Mouse (Mus musculus) yolk sac, embryonic 10.5 days (tissue): ENCODE measurements around the gene Dnajc11.

Experiments
- DNase-seq: peaks from one replicate; pipeline ENCODE4 v3.0.0-alpha.2; 2017; ENCODE audit warnings: low spot score

Dnajc11 gene

DNA sequence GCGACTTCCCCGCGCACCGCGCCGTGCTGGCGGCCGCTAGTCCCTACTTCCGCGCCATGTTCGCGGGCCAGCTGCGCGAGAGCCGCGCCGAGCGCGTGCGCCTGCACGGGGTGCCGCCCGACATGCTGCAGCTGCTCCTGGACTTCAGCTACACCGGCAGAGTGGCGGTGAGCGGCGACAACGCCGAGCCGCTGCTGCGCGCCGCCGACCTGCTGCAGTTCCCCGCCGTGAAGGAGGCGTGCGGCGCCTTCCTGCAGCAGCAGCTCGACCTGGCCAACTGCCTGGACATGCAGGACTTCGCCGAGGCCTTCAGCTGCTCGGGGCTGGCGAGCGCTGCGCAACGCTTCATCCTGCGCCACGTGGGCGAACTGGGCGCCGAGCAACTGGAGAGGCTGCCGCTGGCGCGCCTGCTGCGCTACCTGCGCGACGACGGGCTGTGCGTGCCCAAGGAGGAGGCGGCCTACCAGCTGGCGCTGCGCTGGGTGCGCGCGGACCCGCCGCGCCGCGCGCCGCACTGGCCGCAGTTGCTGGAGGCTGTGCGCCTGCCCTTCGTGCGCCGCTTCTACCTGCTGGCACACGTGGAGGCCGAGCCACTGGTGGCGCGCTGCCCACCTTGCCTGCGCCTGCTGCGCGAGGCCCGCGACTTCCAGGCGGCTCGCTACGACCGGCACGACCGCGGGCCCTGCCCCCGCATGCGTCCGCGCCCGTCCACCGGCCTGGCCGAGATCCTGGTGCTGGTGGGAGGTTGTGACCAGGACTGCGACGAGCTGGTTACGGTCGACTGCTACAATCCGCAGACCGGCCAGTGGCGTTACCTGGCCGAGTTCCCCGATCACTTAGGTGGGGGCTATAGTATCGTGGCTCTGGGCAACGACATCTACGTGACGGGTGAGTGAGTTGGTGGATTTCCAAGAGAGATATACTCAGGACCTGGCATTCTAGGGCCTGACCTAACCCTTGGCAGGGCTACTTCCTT is 75.9 kb downstream of the Dnajc11 start:
- no peak for DNase-seq

DNA sequence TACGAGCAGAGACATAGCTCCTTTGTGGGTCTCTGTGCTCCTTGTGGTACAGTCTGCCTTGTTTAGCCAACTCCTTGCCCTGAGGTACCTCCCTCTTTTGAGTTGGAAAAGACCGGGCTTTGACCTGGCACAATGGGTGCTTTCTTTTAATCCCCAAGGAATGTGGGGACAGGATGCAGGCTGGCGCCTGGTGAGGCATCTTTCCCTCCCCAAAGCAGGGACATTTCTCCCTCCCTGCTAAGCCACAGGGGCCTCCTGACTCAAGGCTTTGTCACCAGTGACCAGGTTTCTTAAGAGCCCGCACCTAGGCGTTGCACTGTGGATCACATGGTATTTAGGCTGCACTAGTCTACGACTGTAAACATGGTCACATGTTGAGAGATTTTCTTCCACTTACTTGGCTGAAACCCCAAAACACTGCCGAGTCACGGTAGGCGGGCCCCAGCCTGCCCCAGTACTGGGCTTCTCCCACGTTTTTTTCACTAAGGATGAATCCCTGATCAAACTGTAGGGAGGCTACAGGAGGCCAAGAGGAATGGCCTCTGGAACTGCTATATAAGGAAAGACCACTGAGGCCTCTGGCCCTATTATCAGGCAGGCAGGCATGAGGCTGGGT is 76.7 kb downstream of the Dnajc11 start:
- DNase-seq, result peak; percentile 36

DNA sequence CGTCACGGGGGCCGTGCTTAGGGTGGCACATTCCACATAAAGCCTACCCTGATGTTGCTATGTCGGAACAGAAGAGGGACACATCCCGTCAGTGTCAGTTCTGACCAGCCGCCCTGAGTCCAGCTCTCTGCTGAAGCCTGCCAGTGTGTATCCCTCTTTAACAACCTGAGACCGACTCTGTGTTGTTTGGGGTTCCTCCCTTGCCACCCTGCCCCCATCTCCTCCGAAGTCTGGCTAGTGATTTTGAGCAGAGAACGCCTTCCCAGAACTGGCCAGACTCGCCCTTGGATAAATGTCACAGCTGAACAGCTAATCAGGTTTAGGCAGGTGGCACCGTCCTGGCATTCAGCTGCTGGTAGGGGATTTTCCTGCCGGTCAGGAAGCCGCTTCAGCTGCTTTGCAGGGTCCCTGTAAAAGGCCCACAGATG is 77.2 kb downstream of the Dnajc11 start:
- DNase-seq, result no peak

DNA sequence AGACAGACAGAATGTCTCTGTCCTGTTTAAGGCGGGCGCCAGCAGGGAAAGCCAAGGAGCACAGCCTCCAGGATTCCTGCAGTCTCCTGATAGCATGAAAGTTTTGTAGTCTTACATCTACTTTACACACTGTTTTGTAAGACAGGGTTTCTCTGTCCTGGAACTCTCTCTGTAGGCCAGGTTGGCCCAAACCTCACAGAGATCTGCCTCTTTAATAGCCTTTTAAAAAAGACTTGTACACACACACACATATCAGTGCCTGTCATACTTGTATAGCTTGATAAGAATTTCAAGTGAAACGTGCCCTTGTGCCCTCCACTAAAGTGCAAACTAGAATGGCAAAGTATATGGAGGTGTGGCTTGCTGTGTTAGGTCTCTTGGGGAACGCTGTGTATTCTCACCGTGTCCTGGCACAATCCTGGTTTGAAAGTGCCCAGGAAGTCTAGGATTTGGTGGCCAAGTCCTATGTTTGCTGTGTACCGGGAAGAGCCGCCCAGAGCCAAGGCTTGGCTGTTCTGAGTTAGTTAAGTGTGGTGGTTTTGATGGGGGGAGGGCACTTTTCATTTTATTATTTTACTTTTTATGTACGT is 77.8 kb downstream of the Dnajc11 start:
- no peak for DNase-seq

DNA sequence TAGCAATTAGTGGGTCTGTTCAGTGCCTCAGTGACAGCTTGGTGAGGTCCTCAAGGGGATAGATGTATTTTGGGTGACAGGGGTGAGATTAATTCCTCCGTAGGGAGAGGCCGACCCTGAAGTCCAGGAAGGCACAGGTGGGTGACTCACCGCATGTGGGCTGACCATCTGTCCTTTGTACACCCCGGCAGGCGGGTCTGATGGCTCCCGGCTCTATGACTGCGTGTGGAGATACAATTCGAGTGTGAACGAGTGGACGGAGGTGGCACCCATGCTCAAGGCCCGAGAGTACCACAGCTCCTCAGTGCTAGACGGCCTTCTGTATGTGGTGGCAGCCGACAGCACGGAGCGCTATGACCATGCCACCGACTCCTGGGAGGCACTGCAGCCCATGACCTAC is 78.6 kb downstream of the Dnajc11 start:
- DNase-seq, result no peak

DNA sequence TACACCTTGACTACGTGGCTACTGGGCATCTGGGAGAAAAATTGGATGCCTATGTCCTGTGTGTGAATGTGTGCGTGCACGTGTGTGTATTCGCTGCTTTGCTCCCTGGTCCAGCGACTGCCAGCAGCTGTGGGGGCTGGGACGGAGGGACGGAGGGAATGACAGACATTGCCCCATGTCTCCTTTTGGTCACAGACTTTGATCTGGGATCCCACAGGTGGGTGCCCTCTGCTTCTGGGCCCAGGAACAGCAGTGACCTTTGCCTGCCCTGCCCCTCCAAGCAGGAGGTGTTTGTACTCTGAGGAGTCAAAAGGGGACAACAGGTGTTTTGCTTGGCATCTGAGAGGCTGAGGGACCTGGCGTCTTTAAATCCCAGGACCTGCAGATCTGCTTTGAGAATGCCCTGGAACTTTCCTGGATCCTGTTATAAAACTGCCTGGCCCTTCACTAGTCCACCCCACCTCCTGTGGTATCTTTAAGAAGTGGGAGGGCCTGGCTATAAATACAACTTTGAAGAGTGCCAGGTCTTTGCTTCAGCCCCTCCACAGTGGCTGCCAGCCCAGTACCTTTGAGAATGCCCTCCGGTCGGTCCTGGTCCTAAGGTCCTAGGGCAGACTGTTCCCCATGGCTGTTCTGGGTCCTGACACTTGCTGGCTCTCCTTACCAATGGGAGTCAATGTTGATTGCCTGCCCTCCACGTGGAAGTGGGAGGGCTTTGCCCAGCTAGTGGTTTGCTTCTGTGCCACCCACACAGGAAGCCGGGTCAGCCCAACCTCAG is 79.7 kb downstream of the Dnajc11 start:
- no peak for DNase-seq

DNA sequence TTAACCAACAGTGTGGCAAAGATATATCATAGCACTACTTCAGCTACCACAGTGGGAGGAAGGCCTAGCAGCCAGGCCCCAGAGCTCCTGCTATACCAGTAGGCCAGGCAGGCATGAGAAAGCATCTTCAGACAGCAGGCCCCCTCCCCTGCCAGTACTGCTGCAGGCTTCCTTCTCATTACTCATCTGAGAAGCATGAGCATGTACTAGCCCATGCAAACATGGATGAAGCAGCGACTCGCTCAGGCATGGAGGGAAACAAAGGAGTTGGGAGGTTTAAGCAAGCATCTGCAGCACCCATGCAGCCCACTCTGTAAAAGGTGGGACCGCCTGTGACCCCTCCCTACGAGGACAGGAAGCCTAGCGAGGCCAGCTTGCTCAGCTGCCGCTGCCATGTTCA is 85.6 kb downstream of the Dnajc11 start:
- no peak for DNase-seq

DNA sequence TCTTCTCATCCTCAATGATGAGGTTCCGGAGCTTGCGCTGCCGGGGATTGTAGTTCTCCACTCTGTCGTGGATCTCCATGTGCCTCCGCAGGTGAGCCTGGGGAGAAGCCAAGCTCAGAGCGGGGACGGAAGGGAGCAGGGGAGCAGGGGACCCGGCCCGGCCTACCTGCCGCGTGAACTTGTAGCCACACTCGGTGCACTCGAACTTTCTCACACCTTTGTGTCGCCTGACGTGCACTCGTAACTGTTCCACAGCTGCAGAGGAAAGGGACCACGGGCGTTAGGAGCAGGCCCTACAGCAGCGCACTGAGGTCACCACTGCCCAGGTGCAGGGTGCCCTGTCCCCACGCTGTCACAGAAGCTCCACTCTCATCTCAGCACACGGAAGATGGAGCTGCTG is 86.5 kb downstream of the Dnajc11 start:
- no peak for DNase-seq

DNA sequence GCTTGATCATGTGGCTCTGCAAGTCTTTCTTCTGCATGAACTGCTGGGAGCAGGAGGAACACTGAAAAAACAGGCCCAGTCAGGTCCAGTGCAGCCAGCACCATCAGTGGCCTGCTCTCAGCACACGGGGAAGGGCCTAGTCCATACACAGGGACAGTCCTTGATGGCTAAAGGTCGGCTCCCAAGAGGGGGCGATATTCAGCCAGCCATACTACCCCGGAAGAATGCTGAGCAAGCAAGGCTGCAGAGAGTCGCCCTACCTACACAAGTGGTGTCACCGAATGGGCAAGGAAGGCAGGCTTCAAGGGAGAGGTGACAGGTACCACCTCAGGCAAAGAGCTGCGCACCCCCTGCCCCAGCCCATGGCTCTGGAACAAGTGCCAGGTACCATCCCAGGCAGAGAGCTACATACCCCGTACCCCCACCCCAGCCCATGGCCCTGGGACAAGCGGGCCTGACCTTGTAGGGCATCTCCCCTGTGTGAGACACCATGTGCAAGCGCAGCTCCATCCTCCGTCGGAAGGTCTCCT is 88.1 kb downstream of the Dnajc11 start:
- DNase-seq, result no peak

DNA sequence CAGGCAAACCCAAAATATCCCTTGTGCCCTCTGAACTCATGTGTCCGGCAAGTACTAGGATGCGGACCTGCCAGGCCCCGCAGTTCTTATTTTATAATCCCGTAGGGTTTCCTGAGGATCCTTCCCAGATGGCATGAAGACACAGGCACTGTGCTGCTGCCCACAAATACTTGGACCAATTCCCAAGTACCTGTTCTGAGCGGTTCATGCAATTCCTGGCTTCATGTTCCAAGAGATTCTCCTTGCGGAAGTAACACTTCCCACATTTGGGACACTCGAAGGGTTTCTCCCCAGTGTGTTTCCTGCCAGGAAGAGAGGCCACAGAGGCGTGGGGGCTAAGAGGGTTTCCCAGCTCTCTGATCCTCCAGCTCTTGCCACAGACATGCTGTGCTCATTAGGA is 89.0 kb downstream of the Dnajc11 start:
- DNase-seq, result no peak

DNA sequence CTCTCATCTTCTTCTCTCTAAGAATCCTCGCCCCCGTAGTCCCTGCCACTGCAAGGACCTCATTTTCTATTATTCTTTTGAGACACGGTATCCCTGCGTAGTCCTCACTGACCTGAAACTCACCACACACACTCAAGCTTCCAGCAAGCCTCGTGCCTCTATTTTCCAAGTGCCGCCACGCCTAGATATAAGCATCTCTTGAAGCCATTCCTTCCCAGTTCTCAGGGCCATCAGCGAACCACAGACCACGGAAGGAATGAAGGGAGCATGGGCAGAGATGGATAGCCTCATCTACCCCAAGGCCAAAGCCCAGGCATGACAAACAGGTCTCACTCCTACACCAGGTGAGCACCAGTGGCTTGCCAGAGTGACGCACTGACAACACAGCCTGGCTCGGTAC is 91.0 kb downstream of the Dnajc11 start:
- no peak for DNase-seq

DNA sequence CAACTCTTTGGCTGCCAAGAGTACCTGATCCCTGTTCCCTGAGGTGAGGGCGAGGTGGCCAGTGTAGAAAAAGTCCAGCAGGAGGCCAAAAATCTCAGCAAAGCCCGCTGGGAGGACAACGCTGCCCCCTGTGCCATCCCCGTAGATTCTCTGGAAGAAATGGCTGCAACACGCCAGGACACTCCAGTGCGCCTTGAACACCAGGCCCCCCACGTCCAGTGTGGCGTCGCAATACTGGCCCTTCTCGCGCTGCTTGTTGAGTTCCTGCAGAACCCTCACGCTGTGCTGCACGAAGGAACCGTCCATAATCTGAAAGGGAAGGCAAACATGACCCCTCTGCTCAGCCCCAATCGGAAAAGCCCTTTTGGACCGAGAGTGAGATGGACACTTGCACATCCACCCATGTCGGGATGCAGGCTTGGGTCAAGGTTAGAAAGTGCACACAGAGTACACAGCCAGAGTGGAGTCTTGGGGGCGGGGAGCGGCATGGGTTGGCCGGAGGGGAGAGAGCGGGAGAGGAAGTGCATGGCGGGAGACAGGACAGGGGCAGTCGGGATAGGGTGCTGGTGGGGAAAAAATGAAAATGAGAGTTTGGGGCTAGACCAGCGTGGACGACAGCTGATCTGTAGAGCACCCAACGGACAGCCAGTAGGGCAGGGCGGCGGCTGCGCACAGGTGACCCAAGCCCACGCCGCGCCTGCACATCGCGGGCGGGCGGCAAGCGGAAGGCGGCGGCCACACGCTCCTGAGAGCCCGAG is 93.4 kb downstream of the Dnajc11 start:
- peak; percentile 82 for DNase-seq

DNA sequence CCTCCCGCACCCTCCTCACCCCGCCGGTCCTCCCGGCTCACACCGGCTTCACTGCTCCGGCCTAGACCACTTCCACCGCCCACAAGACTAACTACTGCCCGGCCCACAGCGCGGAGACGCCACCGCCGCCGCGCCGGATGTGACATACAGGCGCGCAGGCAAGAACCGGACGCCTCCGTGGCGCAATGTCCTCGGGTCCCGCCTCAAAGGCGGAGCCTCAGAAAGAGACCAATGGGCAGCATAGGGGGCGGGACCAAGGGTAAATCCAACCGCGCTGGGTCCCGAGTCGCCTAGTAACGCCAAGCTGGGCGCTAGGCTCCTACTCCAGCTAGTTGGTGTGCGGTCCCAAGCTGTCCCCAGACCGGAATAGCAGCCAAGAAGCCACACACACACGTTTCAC is 94.0 kb downstream of the Dnajc11 start, which contains the start of gene Zbtb48:
Zbtb48 (minus strand) TSS at position 148 of the 400 bp plus-strand sequence.
- DNase-seq, result peak; percentile 96

DNA sequence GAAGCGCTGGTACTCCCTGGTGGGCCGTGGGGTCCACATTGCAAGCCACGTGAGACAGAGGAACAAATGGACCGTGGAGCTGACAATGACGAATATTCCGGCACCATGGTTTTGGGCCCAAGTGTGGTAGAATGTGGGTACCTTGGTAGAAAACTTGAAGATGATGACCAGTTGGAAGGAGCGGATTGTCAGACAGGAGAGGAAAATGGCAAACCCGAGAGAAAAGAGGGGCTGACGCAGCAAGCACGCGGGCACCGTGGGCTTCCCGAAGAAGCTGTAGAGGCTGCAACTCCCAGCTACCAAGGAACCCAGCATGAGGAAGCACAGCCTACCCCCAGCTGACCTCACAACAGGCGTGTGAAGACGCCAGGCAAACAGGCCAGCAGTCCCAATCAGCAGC is 95.0 kb downstream of the Dnajc11 start:
- DNase-seq, result no peak

DNA sequence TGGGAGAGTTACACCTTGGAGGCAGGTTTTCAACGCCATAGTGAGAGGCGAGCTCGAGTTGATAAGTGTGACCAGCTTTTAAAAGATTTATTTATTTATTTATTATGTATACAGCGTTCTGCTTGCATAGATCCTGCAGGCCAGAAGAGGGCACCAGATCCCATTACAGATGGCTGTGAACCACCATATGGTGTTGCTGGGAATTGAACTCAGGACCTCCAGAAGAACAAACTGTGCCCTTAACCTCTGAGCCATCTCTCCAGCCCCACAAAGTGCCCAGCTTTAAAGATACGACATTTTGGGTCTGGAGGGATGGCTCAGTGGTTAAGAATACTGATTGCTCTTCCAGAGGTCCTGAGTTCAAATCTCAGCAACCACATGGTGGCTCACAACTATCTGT is 95.6 kb downstream of the Dnajc11 start:
- no peak for DNase-seq

DNA sequence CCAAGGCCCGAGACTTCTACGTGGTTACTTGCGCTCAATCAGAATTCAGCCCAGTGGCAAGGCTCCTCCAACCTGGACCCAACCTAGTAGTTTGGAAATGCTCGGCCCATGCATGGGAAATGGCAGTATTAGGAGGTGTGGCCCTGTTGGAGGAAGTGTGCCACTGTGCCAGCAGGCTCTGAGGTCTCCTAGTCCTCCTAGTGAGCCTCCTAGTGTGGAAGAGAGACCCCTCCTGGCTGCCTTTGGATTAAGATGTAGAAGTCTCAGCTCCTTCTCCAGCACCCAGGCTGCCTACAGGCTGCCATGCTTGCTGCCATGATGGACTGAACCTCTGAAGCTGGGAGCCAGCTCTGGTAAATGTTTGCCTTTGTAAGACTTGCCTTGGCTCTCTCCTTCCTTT is 96.5 kb downstream of the Dnajc11 start:
- DNase-seq, result no peak
